ENCODE assay signal across 24 mouse cellular contexts in the genomic region with DNA sequence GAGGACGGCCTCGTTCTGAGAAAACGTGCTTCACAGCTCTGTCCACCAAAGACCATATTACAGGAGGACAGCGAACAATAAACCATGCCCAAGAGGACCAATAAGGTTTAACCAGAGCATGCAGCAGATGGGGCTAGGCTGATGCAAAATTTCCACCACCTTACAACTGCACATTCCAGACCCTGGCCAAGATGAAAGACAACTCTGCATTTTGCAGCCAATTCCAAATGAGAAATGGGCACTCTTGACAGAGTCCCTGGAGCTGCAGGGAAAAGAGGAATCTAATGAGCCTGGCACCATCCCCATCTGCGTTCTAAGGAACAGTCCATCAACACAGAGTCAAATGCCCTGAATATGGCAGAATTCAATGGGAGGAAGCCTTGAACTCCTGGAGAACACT.
DNase-seq lines count a peak whose midpoint lies in the region; ATAC-seq lines count a peak whose summit lies in the region.
"Had no signal": no experiment of that assay in that cellular context is flagged by ENCODE, and none has a peak within 500 bp of the region (broad histone marks: within the 10 kb centered on the region; RNA-seq: fewer than 3 reads in every experiment).

No protein-coding gene starts in this region.

- H3K27ac ChIP-seq in forebrain, embryonic 13.5 days, result no peak overlapping the region
- no peak overlapping the region for H3K27ac ChIP-seq in forebrain, embryonic 12.5 days
- 0 out of 2 replicates have a peak overlapping the region, but pooled peaks have one; percentile 27 for H3K27ac ChIP-seq in hindbrain, embryonic 14.5 days
- no peak overlapping the region for H3K27ac ChIP-seq in hindbrain, embryonic 11.5 days (ENCODE audit: low read depth, low read length)
- H3K27ac ChIP-seq in neural tube, embryonic 13.5 days (replicated peaks), result no peak overlapping the region
- H3K27ac ChIP-seq in neural tube, embryonic 15.5 days (replicated peaks), result no peak overlapping the region
- H3K27ac ChIP-seq: embryonic facial prominence, embryonic 12.5 days; intestine, embryonic 15.5 days; left cerebral cortex, adult 2 months; liver, embryonic 12.5 days; midbrain, embryonic 12.5 days had no signal

- H3K4me3 ChIP-seq in forebrain, embryonic 13.5 days, result no peak overlapping the region
- H3K4me3 ChIP-seq in forebrain, embryonic 12.5 days (replicated peaks), result no peak overlapping the region
- no peak overlapping the region for H3K4me3 ChIP-seq in hindbrain, embryonic 14.5 days (replicated peaks; ENCODE audit: low read length)
- H3K4me3 ChIP-seq in hindbrain, embryonic 11.5 days (ENCODE audit: low read depth, low read length), result no peak overlapping the region
- H3K4me3 ChIP-seq in neural tube, embryonic 13.5 days, result no peak overlapping the region
- no peak overlapping the region for H3K4me3 ChIP-seq in neural tube, embryonic 15.5 days (replicated peaks)
- H3K4me3 ChIP-seq: embryonic facial prominence, embryonic 12.5 days; heart, embryonic 12.5 days; intestine, embryonic 15.5 days; layer of hippocampus, adult 2 months; left cerebral cortex, adult 2 months; liver, embryonic 12.5 days; midbrain, embryonic 12.5 days had no signal

- WGBS in forebrain, embryonic 13.5 days, result 54% methylated on average over 5 of the region's 5 CpGs
- 60% methylated on average over 5 of the region's 5 CpGs for WGBS in forebrain, embryonic 12.5 days
- WGBS in hindbrain, embryonic 14.5 days, result 63% methylated on average over 5 of the region's 5 CpGs
- 84% methylated on average over 5 of the region's 5 CpGs for WGBS in hindbrain, embryonic 11.5 days
- 60% methylated on average over 5 of the region's 5 CpGs for WGBS in neural tube, embryonic 13.5 days
- WGBS in neural tube, embryonic 15.5 days, result 35% methylated on average over 5 of the region's 5 CpGs

- H3K36me3 ChIP-seq in forebrain, embryonic 13.5 days (ENCODE audit: poor library complexity, severe bottlenecking), result no peaks in the 10 kb centered on the region
- H3K36me3 ChIP-seq in forebrain, embryonic 12.5 days (replicated peaks), result no peaks in the 10 kb centered on the region
- no peaks in the 10 kb centered on the region for H3K36me3 ChIP-seq in hindbrain, embryonic 14.5 days (replicated peaks; ENCODE audit: control insufficient read depth, insufficient read depth)
- no peaks in the 10 kb centered on the region for H3K36me3 ChIP-seq in hindbrain, embryonic 11.5 days (ENCODE audit: control insufficient read depth, insufficient read depth, low read length)
- no peaks in the 10 kb centered on the region for H3K36me3 ChIP-seq in neural tube, embryonic 13.5 days
- H3K36me3 ChIP-seq in neural tube, embryonic 15.5 days, result no peaks in the 10 kb centered on the region
- H3K36me3 ChIP-seq: embryonic facial prominence, embryonic 12.5 days; heart, embryonic 12.5 days; intestine, embryonic 15.5 days; liver, embryonic 12.5 days; midbrain, embryonic 12.5 days had no signal

- peak; percentile 57 for ATAC-seq in forebrain, embryonic 13.5 days
- ATAC-seq in forebrain, embryonic 12.5 days (ENCODE audit: low FRiP score), result no peak
- ATAC-seq in hindbrain, embryonic 14.5 days (ENCODE audit: low FRiP score), result peak; percentile 34; the same call in 1 of the 2 replicates
- no peak for ATAC-seq in hindbrain, embryonic 11.5 days (ENCODE audit: low FRiP score)
- ATAC-seq in neural tube, embryonic 13.5 days (ENCODE audit: low read depth), result 0 out of 2 replicates have a peak, but pooled peaks have one; percentile 11
- ATAC-seq in neural tube, embryonic 15.5 days (ENCODE audit: low FRiP score), result peak; percentile 45; the same call in 1 of the 2 replicates
- ATAC-seq: intestine, embryonic 15.5 days; liver, embryonic 12.5 days; liver, postnatal 0 days had no signal

- H3K4me2 ChIP-seq in forebrain, embryonic 13.5 days, result no peak overlapping the region
- no peak overlapping the region for H3K4me2 ChIP-seq in forebrain, embryonic 12.5 days
- no peak overlapping the region for H3K4me2 ChIP-seq in hindbrain, embryonic 14.5 days (replicated peaks)
- H3K4me2 ChIP-seq in hindbrain, embryonic 11.5 days (replicated peaks; ENCODE audit: low read depth, low read length), result no peak overlapping the region
- H3K4me2 ChIP-seq in neural tube, embryonic 13.5 days, result no peak overlapping the region
- H3K4me2 ChIP-seq in neural tube, embryonic 15.5 days, result no peak overlapping the region
- H3K4me2 ChIP-seq: embryonic facial prominence, embryonic 12.5 days; heart, embryonic 12.5 days; intestine, embryonic 15.5 days; liver, embryonic 12.5 days; midbrain, embryonic 12.5 days had no signal

- no peak overlapping the region for H3K9ac ChIP-seq in forebrain, embryonic 13.5 days
- no peak overlapping the region for H3K9ac ChIP-seq in forebrain, embryonic 12.5 days
- no peak overlapping the region for H3K9ac ChIP-seq in hindbrain, embryonic 14.5 days
- H3K9ac ChIP-seq in hindbrain, embryonic 11.5 days (ENCODE audit: low read depth, low read length), result no peak overlapping the region
- no peak overlapping the region for H3K9ac ChIP-seq in neural tube, embryonic 13.5 days
- H3K9ac ChIP-seq in neural tube, embryonic 15.5 days (replicated peaks), result no peak overlapping the region
- H3K9ac ChIP-seq: heart, embryonic 12.5 days; intestine, embryonic 15.5 days; liver, embryonic 12.5 days; liver, postnatal 0 days; midbrain, embryonic 12.5 days had no signal

- H3K4me1 ChIP-seq in forebrain, embryonic 13.5 days, result peaks cover 12% of the 10 kb centered on the region
- H3K4me1 ChIP-seq in forebrain, embryonic 12.5 days, result 0 out of 2 replicates have a peak, but pooled peaks cover 2% of the 10 kb centered on the region
- H3K4me1 ChIP-seq in hindbrain, embryonic 14.5 days (replicated peaks; ENCODE audit: control insufficient read depth, insufficient read depth, low read length), result peaks cover 5% of the 10 kb centered on the region; the same call in 1 of the 2 replicates
- no peaks in the 10 kb centered on the region for H3K4me1 ChIP-seq in hindbrain, embryonic 11.5 days (replicated peaks; ENCODE audit: control insufficient read depth, insufficient read depth, low read length)
- H3K4me1 ChIP-seq in neural tube, embryonic 13.5 days (replicated peaks), result peaks cover 19% of the 10 kb centered on the region; the same call in 1 of the 2 replicates
- H3K4me1 ChIP-seq in neural tube, embryonic 15.5 days, result peaks cover 14% of the 10 kb centered on the region
- H3K4me1 ChIP-seq: embryonic facial prominence, embryonic 12.5 days; heart, embryonic 12.5 days; intestine, embryonic 15.5 days; liver, embryonic 12.5 days; midbrain, embryonic 12.5 days had no signal

- H3K9me3 ChIP-seq in forebrain, embryonic 13.5 days (replicated peaks), result no peaks in the 10 kb centered on the region
- H3K9me3 ChIP-seq in forebrain, embryonic 12.5 days, result no peaks in the 10 kb centered on the region
- no peaks in the 10 kb centered on the region for H3K9me3 ChIP-seq in hindbrain, embryonic 14.5 days (ENCODE audit: control insufficient read depth, low read length)
- H3K9me3 ChIP-seq in hindbrain, embryonic 11.5 days (ENCODE audit: control insufficient read depth, low read length), result no peaks in the 10 kb centered on the region
- no peaks in the 10 kb centered on the region for H3K9me3 ChIP-seq in neural tube, embryonic 13.5 days
- no peaks in the 10 kb centered on the region for H3K9me3 ChIP-seq in neural tube, embryonic 15.5 days (replicated peaks)
- H3K9me3 ChIP-seq: embryonic facial prominence, embryonic 12.5 days; heart, embryonic 12.5 days; intestine, embryonic 15.5 days; liver, embryonic 12.5 days; midbrain, embryonic 12.5 days had no signal

- no peaks in the 10 kb centered on the region for H3K27me3 ChIP-seq in forebrain, embryonic 13.5 days
- no peaks in the 10 kb centered on the region; the same call in 1 of the 2 replicates for H3K27me3 ChIP-seq in forebrain, embryonic 12.5 days
- no peaks in the 10 kb centered on the region for H3K27me3 ChIP-seq in hindbrain, embryonic 14.5 days (ENCODE audit: control insufficient read depth, insufficient read depth, low read length)
- H3K27me3 ChIP-seq in hindbrain, embryonic 11.5 days (ENCODE audit: control insufficient read depth, insufficient read depth, low read length), result no peaks in the 10 kb centered on the region
- H3K27me3 ChIP-seq in neural tube, embryonic 13.5 days, result no peaks in the 10 kb centered on the region
- H3K27me3 ChIP-seq in neural tube, embryonic 15.5 days (replicated peaks), result no peaks in the 10 kb centered on the region
- H3K27me3 ChIP-seq: embryonic facial prominence, embryonic 12.5 days; heart, embryonic 12.5 days; intestine, embryonic 15.5 days; liver, embryonic 12.5 days; midbrain, embryonic 12.5 days had no signal

- DNase-seq in hindbrain, embryonic 14.5 days (ENCODE audit: low spot score), result no peak
- DNase-seq in hindbrain, embryonic 11.5 days (ENCODE audit: low spot score), result no peak
- DNase-seq in neural tube, embryonic 10.5 days (ENCODE audit: extremely low spot score, low spot score), result no peak
- DNase-seq in adrenal gland, adult 2 months, result no peak
- DNase-seq: adrenal gland, postnatal 25 days; cerebellum, adult 18-20 months; embryo, embryonic 11 days; gastrocnemius, postnatal 14 days; kidney, adult 2 months; kidney, postnatal 36 days; liver, postnatal 0 days; lung, postnatal 36 days; thymus, postnatal 4 days had no signal

Comparison
In these comparisons a context has a peak if more than half of its experiments do, and no peak if none do; other contexts are left out.
1. ATAC-seq: peak in forebrain, embryonic 13.5 days (single experiment), hindbrain, embryonic 14.5 days (single experiment), neural tube, embryonic 13.5 days (single experiment) and neural tube, embryonic 15.5 days (single experiment); none in forebrain, embryonic 12.5 days (single experiment) and hindbrain, embryonic 11.5 days (single experiment).